Mouse (Mus musculus) midbrain, postnatal 0 days (tissue): Measurements from ENCODE around the gene Vapa. TPM values are rescaled to one million over a fixed set of nuclear protein-coding genes. Genes with fewer than 3 reads are reported as not detected.
A peak's percentile ranks its signal among the peaks of the same experiment; 100 is the strongest.

ENCODE experiments used
- ATAC-seq: fragments of 200-750 bp; cut with Nextera tagmentation; 2 replicates; pipeline ENCODE4 v1.8.0; 2017; ENCODE audit warnings: moderate number of reproducible peaks, mild to moderate bottlenecking, moderate TSS enrichment, moderate library complexity; ENCODE audit not compliant: low FRiP score
- DNase-seq: peaks from one replicate; pipeline ENCODE4 v3.0.0-alpha.2; 2015; ENCODE audit warnings: low spot score
- H3K27ac ChIP-seq: fragments of 300-500 bp; sonication (generic); 2 replicates; pipeline ENCODE4 v1.5.1; 2014; ENCODE audit warnings: low read depth, mild to moderate bottlenecking, low read length, mixed read lengths
- H3K27me3 ChIP-seq: fragments of 300-500 bp; sonication (generic); 2 replicates; pipeline ENCODE4 v1.6.1; 2014; ENCODE audit warnings: low read length, control low read depth, mixed read lengths; ENCODE audit not compliant: insufficient read depth
- H3K36me3 ChIP-seq: fragments of 300-500 bp; sonication (generic); 2 replicates; pipeline ENCODE4 v1.6.1; 2014; ENCODE audit warnings: low read length, control low read depth, mixed read lengths; ENCODE audit not compliant: insufficient read depth
- H3K4me1 ChIP-seq: fragments of 300-500 bp; sonication (generic); 2 replicates; pipeline ENCODE4 v1.6.1; 2014; ENCODE audit warnings: mild to moderate bottlenecking, control low read depth, antibody characterized with exemption, low read length, mixed read lengths; ENCODE audit not compliant: insufficient read depth
- H3K4me2 ChIP-seq: fragments of 300-500 bp; sonication (generic); 2 replicates; pipeline ENCODE4 v1.6.1; 2014; ENCODE audit warnings: low read depth, mild to moderate bottlenecking, low read length, mixed read lengths; ENCODE audit not compliant: poor library complexity, severe bottlenecking
- H3K4me3 ChIP-seq: fragments of 300-500 bp; sonication (generic); 2 replicates; pipeline ENCODE4 v1.5.1; 2014; ENCODE audit warnings: low read depth, mild to moderate bottlenecking, low read length, moderate library complexity
- H3K9ac ChIP-seq: fragments of 300-500 bp; sonication (generic); replicated peaks from 2 replicates; pipeline ENCODE4 v1.6.1; 2014; ENCODE audit warnings: mild to moderate bottlenecking, low read length, moderate library complexity, mixed read lengths; ENCODE audit not compliant: poor library complexity, severe bottlenecking
- H3K9me3 ChIP-seq: fragments of 300-500 bp; sonication (generic); 2 replicates; pipeline ENCODE4 v1.6.1; 2016; ENCODE audit warnings: low read length, control low read depth
- CTCF ChIP-seq: IDR thresholded peaks from 2 replicates; pipeline ENCODE4 v1.5.1; 2016; ENCODE audit warnings: antibody characterized with exemption, mild to moderate bottlenecking
- WGBS: fragments of 180-500 bp; shearing (Covaris S2); extraction: QIAGEN DNeasy Blood & Tissue Kit; methylation state at CpG from one replicate; pipeline ENCODE4 v1.1.7; 2014; 5-methylcytosine and 5-hydroxymethylcytosine counted together
- polyA plus RNA-seq: library from polyadenylated mRNA; unstranded; fragments of >200 nt; fragmentation: Nextera tagmentation; extraction: Ambion mirVana; gene quantifications from 2 replicates; pipeline ENCODE4 v1.2.1, GENCODE M21; 2015
- total RNA-seq: library from RNA; depleted of rRNA; stranded (reverse); fragments of >200 nt; gene quantifications from 2 replicates; pipeline ENCODE4 v1.2.3, GENCODE M21; 2014

The Vapa gene
- total and polyA plus RNA-seq, 2 experiments from 2014 or later: 124 to 315 TPM

DNA sequence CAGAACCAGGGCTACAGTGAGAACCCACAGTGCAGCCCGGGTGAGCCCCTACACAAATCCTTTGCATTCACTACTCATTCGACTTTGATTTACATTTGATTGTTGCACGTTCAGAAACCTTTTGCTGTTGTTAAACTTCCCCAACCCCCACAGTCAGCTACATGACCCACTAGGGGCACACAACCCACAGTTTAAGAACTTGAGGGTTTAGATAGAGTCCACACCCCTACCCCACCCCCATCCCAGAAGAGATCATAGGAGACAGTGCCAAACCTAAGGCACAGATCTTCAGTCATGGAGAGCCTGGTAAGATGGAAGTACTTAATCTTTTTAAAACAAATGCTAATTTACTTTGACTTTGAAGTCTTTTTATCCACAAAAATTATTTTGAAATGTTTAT lies 2.3 kb upstream of the Vapa start:
- no peak for DNase-seq
- H3K9ac ChIP-seq: no peak overlapping the region
- no peak for TF ChIP-seq CTCF
- H3K4me2 ChIP-seq: no peak overlapping the region
- H3K36me3 ChIP-seq: no peaks in the 10 kb centered on the region
- H3K9me3 ChIP-seq: no peaks in the 10 kb centered on the region
- no peak overlapping the region for H3K4me3 ChIP-seq
- no peak overlapping the region for H3K27ac ChIP-seq
- H3K4me1 ChIP-seq: 0 out of 2 replicates have a peak, but pooled peaks cover 6% of the 10 kb centered on the region
- no peak for ATAC-seq
- H3K27me3 ChIP-seq: no peaks in the 10 kb centered on the region
- 39% methylated on average over 3 of the region's 3 CpGs for WGBS

DNA sequence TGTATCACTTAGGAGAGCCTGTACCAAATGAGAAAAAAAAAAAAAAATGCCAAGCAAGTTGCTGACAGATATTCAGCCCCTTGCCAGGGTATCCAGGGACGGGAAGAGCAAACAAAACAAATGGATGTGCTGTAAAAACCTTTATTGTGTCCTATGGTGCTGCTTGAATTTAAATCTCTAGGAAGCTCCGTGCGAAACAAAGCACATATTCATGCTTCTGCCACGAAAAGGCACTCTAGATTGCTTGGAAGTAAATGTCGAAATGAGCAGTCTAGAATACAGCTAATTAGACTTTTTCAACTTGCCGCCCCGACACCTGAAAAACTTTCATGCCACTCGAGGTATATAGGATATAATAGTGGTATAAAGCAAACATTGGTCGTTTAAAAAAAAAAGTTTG lies 1.1 kb upstream of the Vapa start:
- H3K36me3 ChIP-seq: no peaks in the 10 kb centered on the region
- WGBS: under 1% methylated on average over 9 of the region's 9 CpGs
- peak overlapping the region; percentile 98 for H3K27ac ChIP-seq
- ATAC-seq (no peak), DNase-seq (peak; percentile 48)
- H3K4me2 ChIP-seq: peak overlapping the region; percentile 66
- peak overlapping the region; percentile 94 for H3K9ac ChIP-seq
- no peaks in the 10 kb centered on the region for H3K27me3 ChIP-seq
- TF ChIP-seq CTCF: no peak
- peak overlapping the region; percentile 76 for H3K4me3 ChIP-seq
- peaks cover 13% of the 10 kb centered on the region; the same call in 1 of the 2 replicates for H3K4me1 ChIP-seq
- no peaks in the 10 kb centered on the region for H3K9me3 ChIP-seq

DNA sequence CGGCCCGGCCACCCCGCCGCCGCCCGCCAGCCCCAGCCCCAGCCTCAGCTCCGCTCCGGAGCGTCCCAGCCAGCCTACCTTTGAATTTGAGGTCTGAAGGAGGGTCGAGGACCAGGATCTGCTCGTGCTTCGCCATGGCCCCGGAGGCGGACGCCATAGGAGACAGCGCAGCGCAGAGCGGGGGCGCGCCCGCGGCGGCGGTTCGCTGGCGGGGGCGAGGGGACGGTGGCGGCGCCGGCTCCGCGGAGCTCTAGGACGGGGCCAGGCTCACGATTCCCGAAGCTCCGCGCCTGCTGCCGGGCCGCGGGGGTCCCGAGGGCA lies 253 bp downstream of the Vapa start:
- ATAC-seq: peak; percentile 72
- no peaks in the 10 kb centered on the region for H3K36me3 ChIP-seq
- H3K9ac ChIP-seq: peak overlapping the region; percentile 94
- H3K27ac ChIP-seq: peak overlapping the region; percentile 98
- peak overlapping the region; percentile 66 for H3K4me2 ChIP-seq
- peaks cover 21% of the 10 kb centered on the region; the same call in 1 of the 2 replicates for H3K4me1 ChIP-seq
- no peaks in the 10 kb centered on the region for H3K9me3 ChIP-seq
- no peak for DNase-seq
- H3K4me3 ChIP-seq: peak overlapping the region; percentile 76
- no peaks in the 10 kb centered on the region for H3K27me3 ChIP-seq
- no peak for TF ChIP-seq CTCF
- 1% methylated on average over 20 of the region's 42 CpGs for WGBS

DNA sequence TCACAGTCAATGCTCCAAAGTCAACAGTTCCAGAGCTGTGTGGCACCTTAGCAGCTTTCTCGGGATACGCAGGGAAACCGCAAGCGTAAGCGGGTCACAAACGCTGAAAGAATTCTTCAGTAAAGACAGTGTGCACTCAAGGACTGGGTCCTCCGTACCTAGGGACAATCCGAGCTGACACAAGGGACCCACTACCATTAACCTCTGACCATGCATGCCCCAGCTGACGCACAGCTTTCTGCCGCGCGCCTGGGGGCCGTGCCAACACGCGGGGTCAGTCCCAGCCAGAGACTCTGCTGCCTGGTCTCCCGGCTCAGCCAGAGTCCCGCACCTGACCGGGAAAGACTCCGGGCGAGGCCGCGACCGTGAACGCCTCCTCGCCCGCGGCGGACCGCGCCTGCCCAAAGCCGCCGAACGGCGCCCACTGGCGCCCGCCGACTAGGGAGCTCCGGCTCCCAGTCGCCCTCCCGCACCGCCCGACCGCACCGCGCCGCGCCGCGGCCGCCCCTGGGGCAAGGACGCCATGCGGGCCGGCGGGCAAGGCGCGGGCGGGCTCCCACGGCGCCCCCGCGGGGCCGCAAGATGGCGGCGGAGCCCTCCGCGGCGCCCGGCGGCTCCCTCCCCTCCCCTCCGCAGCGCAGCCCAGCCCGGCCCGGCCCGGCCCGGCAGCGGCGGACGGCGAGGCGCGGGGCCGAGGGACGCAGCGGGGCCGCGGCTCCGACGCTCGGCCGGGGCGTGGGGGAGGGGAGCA lies 789 bp downstream of the Vapa start:
- under 1% methylated on average over 58 of the region's 91 CpGs for WGBS
- DNase-seq (peak; percentile 24), ATAC-seq (peak; percentile 14)
- TF ChIP-seq CTCF: no peak
- H3K4me3 ChIP-seq: peak overlapping the region; percentile 76
- peak overlapping the region; percentile 94 for H3K9ac ChIP-seq
- H3K36me3 ChIP-seq: no peaks in the 10 kb centered on the region
- peak overlapping the region; percentile 66 for H3K4me2 ChIP-seq
- H3K4me1 ChIP-seq: peaks cover 25% of the 10 kb centered on the region; the same call in 1 of the 2 replicates
- H3K9me3 ChIP-seq: no peaks in the 10 kb centered on the region
- peak overlapping the region; percentile 98 for H3K27ac ChIP-seq
- H3K27me3 ChIP-seq: no peaks in the 10 kb centered on the region

DNA sequence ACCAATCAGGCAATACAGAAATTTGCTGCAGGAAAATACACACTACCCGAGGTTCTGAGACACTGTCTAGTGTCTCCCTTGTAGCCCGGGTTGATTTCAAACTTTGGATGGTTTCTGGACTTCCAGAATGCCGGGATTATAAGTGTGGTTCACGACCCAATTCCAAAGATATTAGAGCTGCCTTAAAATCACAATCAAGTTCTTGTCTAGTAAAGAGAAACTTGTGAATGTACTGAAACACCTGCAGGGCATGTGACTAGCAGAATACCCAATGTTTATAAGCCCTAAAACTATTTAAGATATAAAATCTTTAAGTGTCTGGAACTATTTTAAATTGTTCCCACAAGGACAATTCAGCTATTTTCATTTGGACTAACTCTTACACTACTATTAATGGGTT lies 1.6 kb downstream of the Vapa start:
- peak overlapping the region; percentile 76 for H3K4me3 ChIP-seq
- no peaks in the 10 kb centered on the region for H3K9me3 ChIP-seq
- H3K9ac ChIP-seq: 0 out of 2 replicates have a peak overlapping the region, but pooled peaks have one; percentile 94
- DNase-seq (no peak), ATAC-seq (no peak)
- peaks cover 30% of the 10 kb centered on the region; the same call in 1 of the 2 replicates for H3K4me1 ChIP-seq
- no peaks in the 10 kb centered on the region for H3K36me3 ChIP-seq
- H3K27me3 ChIP-seq: no peaks in the 10 kb centered on the region
- H3K4me2 ChIP-seq: peak overlapping the region; percentile 66
- no peak for TF ChIP-seq CTCF
- WGBS: 11% methylated on average over 4 of the region's 4 CpGs
- no peak overlapping the region for H3K27ac ChIP-seq

DNA sequence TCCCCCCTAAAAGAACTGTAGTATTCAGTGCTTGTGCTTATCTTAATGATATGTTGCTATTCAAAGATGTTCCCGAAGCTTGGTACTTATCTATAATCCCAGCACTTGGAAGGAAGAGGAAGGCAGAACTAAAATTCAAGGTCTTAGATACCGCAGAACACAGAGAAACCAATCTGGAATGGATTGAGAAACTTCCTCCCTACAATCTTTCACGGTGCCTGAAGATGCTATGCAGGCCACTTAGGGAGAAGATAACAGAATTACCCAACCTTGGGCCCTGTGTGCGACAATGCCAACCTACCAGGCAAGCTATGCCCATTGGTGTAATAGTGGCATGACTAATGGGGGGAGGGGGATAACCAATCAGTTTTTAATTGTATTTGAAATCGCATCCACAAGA lies 4.6 kb downstream of the Vapa start:
- ATAC-seq (no peak), DNase-seq (no peak)
- Histone ChIP-seq H3K4me3 (no peak overlapping the region), H3K27ac (no peak overlapping the region), H3K27me3 (no peaks in the 10 kb centered on the region), H3K4me1 (peaks cover 30% of the 10 kb centered on the region; the same call in 1 of the 2 replicates), H3K9me3 (no peaks in the 10 kb centered on the region), H3K36me3 (no peaks in the 10 kb centered on the region), H3K9ac (no peak overlapping the region), H3K4me2 (no peak overlapping the region)
- TF ChIP-seq CTCF: no peak
- WGBS: 64% methylated on average over 5 of the region's 5 CpGs
